Comparison of ENCODE assay signal across 8 mouse cellular contexts in the genomic region with DNA sequence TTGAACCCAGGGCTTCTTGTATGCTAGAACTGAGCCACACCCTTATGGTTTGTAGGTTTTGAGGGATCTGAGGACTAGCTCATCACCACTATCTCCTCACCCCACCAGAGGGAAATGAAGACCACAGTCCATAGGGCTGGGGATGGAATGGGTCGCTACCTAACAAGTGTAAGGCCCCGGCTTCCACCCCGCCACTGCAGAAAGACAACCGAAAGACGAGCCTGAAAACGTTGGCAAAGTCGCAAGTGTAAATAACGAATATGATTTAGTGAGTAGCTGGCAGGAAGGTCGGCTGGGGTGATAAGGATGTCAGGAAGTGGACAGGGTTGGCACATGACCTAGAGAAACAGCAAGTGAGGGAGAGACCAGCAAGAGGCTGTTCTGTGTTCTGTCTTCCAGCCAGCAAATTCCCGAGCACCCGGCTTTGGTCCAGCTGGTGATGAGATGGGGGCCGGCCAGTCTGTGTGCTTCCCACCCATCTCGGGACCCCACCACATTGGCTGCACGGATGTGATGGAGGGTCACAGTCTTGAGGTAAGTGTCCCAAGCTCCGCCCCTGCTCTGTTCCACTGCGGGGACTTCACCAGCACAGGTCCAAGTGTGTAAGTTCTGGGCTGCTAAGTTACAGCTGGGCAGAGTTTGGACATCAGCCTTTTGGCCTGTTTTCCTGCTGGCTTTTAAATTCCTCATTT. TPM values are rescaled to one million over a fixed set of nuclear protein-coding genes. Genes with fewer than 3 reads are reported as not detected.
DNase-seq lines count a peak whose midpoint lies in the region; ATAC-seq lines count a peak whose summit lies in the region.

No protein-coding gene starts in this region.

- DNase-seq in ovary, adult 18-20 months (ENCODE audit: low spot score), result peak; percentile 54
- no peak for DNase-seq in ovary, postnatal 10 days (ENCODE audit: low spot score)
- DNase-seq in heart, adult 18-20 months, result peak; percentile 77 to 79
- peak; percentile 56 for DNase-seq in kidney, postnatal 10 days
- no peak for DNase-seq in frontal cortex, postnatal 10 days (ENCODE audit: low spot score in 2 of 2)
- no peak for DNase-seq in cerebellum, postnatal 36 days
- no peak for DNase-seq in left cerebral cortex, adult 8-10 months (ENCODE audit: low spot score in 2 of 2)

- ATAC-seq in megakaryocyte-erythroid progenitor cell, adult 5-6 weeks (replicated peaks; ENCODE audit: low FRiP score, low TSS enrichment, poor library complexity, severe bottlenecking), result peak; percentile 32

RNA-seq across cellular contexts. Expression of a gene that starts 6.6 kb away (rescaled TPM):
- total RNA-seq in heart, adult 18-20 months (2021), result 1 to 10 TPM; 6.1 to 7.9 TPM
- total RNA-seq in megakaryocyte-erythroid progenitor cell, adult 5-6 weeks (2014; fragmentation: Nextera tagmentation), result 27.7 and 41.0 TPM in 2 replicates
- total RNA-seq in megakaryocyte-erythroid progenitor cell, adult 5-6 weeks (2017), result 18.2 and 24.1 TPM in 2 replicates
- total RNA-seq in left cerebral cortex, adult 8-10 months (2022), result 1 to 10 TPM; 5.8 to 8.7 (median 6.8) TPM

RNA-seq across cellular contexts. Expression of a gene that starts 19.1 kb away (rescaled TPM):
- 10 to 100 TPM; 19.7 to 19.8 TPM for total RNA-seq in heart, adult 18-20 months (2021)
- total RNA-seq in megakaryocyte-erythroid progenitor cell, adult 5-6 weeks (2014; fragmentation: Nextera tagmentation), result not detected in 2 replicates
- not detected in 2 replicates for total RNA-seq in megakaryocyte-erythroid progenitor cell, adult 5-6 weeks (2017)
- total RNA-seq in left cerebral cortex, adult 8-10 months (2022), result 10 to 100 TPM; 42.7 to 51.5 (median 47.1) TPM

RNA-seq across cellular contexts. Expression of a gene that starts 59.7 kb away (rescaled TPM):
- total RNA-seq in heart, adult 18-20 months (2021), result under 1 TPM; 0.30 to 0.72 TPM
- total RNA-seq in megakaryocyte-erythroid progenitor cell, adult 5-6 weeks (2014; fragmentation: Nextera tagmentation), result not detected in 2 replicates
- not detected in 2 replicates for total RNA-seq in megakaryocyte-erythroid progenitor cell, adult 5-6 weeks (2017)
- total RNA-seq in left cerebral cortex, adult 8-10 months (2022), result under 1 TPM in 2 of 4 experiments, not detected in 2; 0.16 to 0.23 TPM

Comparison
In these comparisons a context has a peak if more than half of its experiments do, and no peak if none do; other contexts are left out.
1. DNase-seq: peak in ovary, adult 18-20 months (single experiment), heart, adult 18-20 months (2 of 2) and kidney, postnatal 10 days (single experiment); none in ovary, postnatal 10 days (single experiment), frontal cortex, postnatal 10 days (0 of 2), cerebellum, postnatal 36 days (0 of 2) and left cerebral cortex, adult 8-10 months (0 of 2).
2. RNA of a gene that starts 19.1 kb away (total RNA-seq): 42.7 to 51.5 TPM in left cerebral cortex, adult 8-10 months and 19.7 to 19.8 TPM in heart, adult 18-20 months; not detected in megakaryocyte-erythroid progenitor cell, adult 5-6 weeks; every median in the first group is over 10 times any median in the second.